Mouse (Mus musculus) forebrain, embryonic 12.5 days (tissue): ENCODE data around the gene Ehbp1l1. TPM values are rescaled to one million over a fixed set of nuclear protein-coding genes. Genes with fewer than 3 reads are reported as not detected.

Experiments
- microRNA-seq: library from miRNA; unstranded; fragments of <30 nt; microRNA quantifications from one replicate; pipeline ENCODE4, GENCODE M21; 2017
- polyA plus RNA-seq: library from polyadenylated mRNA; unstranded; fragments of >200 nt; fragmentation: Nextera tagmentation; extraction: Ambion mirVana; gene quantifications from 2 replicates; pipeline ENCODE4 v1.2.1, GENCODE M21; 2016

The Ehbp1l1 gene
- polyA plus RNA-seq, 1 experiment from 2014 or later = 6.7 TPM

Small RNA genes within 50 kb of the gene (microRNA-seq; reads per million reads assigned to microRNA genes)
- gene Mir6987 = 0.97 reads per million

Other genes starting within 250 kb of the Ehbp1l1 start
- gene Mus81, start 237.9 kb downstream of the Ehbp1l1 start, polyA plus RNA-seq = 40.6 and 42.7 TPM in 2 replicates
- 3,168 and 3,195 TPM in 2 replicates for gene Cfl1, start 235.9 kb downstream of the Ehbp1l1 start, polyA plus RNA-seq
- 0.26 TPM in 1 of 2 replicates, not detected in the other for gene 1700020D05Rik, start 222.5 kb downstream of the Ehbp1l1 start, polyA plus RNA-seq
- gene Snx32, start 215.8 kb downstream of the Ehbp1l1 start, polyA plus RNA-seq = 29.3 and 29.5 TPM in 2 replicates
- gene Ovol1, start 165.7 kb downstream of the Ehbp1l1 start, polyA plus RNA-seq = 0.22 and 0.27 TPM in 2 replicates
- 1.6 TPM in 2 replicates for gene Ap5b1, start 158.3 kb downstream of the Ehbp1l1 start, polyA plus RNA-seq
- gene Rnaseh2c, start 124.4 kb downstream of the Ehbp1l1 start, polyA plus RNA-seq = 162 and 191 TPM in 2 replicates
- gene Kat5, start 116.1 kb downstream of the Ehbp1l1 start, polyA plus RNA-seq = 65.7 and 77.2 TPM in 2 replicates
- 34.1 and 36.9 TPM in 2 replicates for gene Rela, start 88.8 kb downstream of the Ehbp1l1 start, polyA plus RNA-seq
- gene Sipa1, start 62.6 kb downstream of the Ehbp1l1 start, polyA plus RNA-seq = 16.3 and 16.8 TPM in 2 replicates
- 19.2 and 22.2 TPM in 2 replicates for gene Map3k11, start 37.6 kb downstream of the Ehbp1l1 start, polyA plus RNA-seq
- gene Pcnx3, start 37.4 kb downstream of the Ehbp1l1 start, polyA plus RNA-seq = 32.4 and 35.1 TPM in 2 replicates
- gene Kcnk7, start 21.9 kb downstream of the Ehbp1l1 start, polyA plus RNA-seq = 0.29 TPM in 1 of 2 replicates, not detected in the other
- gene Fam89b, start 3.3 kb upstream of the Ehbp1l1 start, polyA plus RNA-seq = 170 and 172 TPM in 2 replicates
- gene Ltbp3, start 14.6 kb upstream of the Ehbp1l1 start, polyA plus RNA-seq = 10.0 and 12.0 TPM in 2 replicates
- 63.4 and 65.3 TPM in 2 replicates for gene Scyl1, start 45.1 kb upstream of the Ehbp1l1 start, polyA plus RNA-seq
- gene Frmd8, start 149.0 kb upstream of the Ehbp1l1 start, polyA plus RNA-seq = 25.6 and 25.9 TPM in 2 replicates
- 1.3 and 1.8 TPM in 2 replicates for gene Slc25a45, start 151.5 kb upstream of the Ehbp1l1 start, polyA plus RNA-seq
- gene Tigd3, start 167.8 kb upstream of the Ehbp1l1 start, polyA plus RNA-seq = 11.1 and 12.8 TPM in 2 replicates
- 184 and 203 TPM in 2 replicates for gene Dpf2, start 186.7 kb upstream of the Ehbp1l1 start, polyA plus RNA-seq
- gene Cdc42ep2, start 198.5 kb upstream of the Ehbp1l1 start, polyA plus RNA-seq = 2.2 TPM in 2 replicates
- gene Pola2, start 237.9 kb upstream of the Ehbp1l1 start, polyA plus RNA-seq = 76.8 and 80.4 TPM in 2 replicates